Mouse (Mus musculus): ENCODE results near the gene Ntn1.

Gene Ntn1

DNA sequence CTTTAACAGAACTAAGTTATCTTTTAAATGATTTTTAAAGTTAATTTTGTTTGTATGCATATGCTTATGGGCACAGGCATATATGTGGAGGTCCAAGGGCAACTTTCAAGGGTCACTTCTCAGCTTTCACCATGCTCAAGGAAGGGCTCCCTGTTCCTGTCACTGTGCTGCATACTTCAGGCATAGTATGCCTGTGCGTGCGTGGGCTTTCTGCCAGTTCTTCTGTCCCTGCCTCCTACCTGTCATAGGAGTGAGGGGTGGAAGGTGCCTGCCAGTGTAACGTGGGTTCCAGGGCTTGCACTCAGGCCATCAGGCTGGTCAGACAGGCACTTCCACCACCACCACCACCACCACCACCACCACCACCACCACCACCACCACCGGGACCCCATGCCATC is 228.0 kb downstream of the Ntn1 start:
- DNase-seq: no peak

DNA sequence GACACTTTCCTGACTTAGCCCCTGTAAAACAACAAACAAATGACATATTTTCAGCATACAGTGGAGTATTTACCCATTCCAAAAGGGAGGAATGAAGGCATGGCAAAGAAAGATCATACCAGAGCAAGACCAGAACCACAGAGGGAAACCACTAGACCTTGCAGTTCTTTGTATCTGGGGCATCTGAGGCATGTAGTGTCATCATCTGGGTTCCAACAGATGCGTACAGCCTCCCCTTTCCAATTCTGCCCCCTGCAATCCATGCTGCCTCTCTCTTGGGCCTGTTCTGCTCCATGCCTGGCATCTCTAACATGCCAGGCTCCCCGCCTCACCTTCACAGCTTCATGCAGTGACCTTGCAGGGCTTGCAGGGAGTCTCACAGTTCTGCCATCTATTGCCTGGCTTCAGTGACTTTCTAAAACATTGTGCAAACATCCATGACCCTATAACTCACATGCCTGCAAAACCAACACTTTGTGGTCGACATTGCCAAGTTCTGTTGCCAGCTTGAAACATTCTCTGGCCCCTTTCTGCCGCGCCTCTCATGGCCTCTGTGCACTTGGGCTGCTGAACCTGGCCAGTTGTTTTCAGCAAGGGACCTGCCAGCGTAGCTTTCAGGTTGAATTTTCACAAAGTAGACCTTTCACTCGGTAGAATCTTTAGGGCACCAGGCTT is 228.5 kb downstream of the Ntn1 start:
- no peak for DNase-seq

DNA sequence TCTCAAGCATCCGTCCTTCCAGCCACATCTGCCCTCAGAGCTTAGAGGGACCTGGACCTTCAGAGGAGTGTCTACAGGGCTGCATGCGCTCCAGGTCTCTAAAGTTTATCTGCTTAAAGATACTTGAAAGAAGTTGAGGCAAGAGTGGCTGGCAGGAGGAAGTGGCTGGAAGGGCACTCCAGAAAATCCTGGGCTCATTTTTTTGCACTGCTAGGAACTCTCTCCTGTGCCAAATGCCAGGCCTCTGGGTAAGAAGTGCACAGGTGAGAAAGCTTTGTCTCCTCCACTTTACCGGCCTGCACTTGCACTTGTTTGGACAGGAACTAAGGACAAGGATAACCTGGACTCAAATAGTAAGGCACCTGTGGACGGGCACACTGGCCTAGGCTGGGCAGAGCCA is 232.2 kb downstream of the Ntn1 start:
- no peak for DNase-seq

DNA sequence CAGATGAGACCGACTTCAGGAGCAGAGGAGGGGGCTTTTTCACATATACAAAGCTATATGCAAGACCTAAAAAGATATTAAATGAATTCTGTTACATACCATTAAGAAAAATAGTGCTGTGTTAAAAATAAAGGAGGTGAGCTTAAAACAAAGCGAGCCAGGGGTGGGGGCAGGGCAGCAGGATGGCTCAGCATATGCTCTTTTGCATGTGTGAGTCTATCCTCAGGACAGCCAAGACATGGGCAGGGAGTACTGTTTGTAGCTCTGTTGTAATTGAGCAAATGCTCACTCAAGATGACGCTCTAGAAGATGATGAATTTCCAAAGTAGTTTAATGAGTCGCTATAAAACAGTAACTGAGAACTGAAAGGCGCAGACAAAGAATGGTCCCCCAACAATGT is 236.2 kb downstream of the Ntn1 start:
- DNase-seq: no peak

DNA sequence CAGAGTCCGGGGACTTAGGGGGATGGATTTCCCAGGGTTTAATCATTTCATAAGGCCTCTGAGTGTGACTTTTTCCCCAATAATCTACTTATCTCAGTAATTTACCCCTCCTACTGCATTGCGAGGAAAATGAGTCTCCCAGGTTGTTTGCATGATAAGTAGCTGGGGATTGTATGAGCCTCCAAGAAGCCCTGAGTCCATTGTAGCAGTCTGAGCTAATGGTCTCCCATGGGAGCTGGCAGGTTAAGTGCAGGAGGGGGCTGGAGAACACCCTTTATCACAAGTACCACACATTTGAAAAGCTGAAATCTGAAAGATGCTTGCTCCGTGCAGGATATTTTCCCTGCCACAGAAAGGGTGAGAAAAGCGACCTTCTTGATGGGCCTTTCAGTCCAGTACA is 240.8 kb downstream of the Ntn1 start:
- DNase-seq: no peak
